Mouse (Mus musculus): ENCODE measurements around the gene Mrpl52.

- TF ChIP-seq POLR2A (IDR thresholded peaks at IDR 0.05; ENCODE audit: borderline replicate concordance, insufficient read depth, low read length) (no peak), CTCF (IDR thresholded peaks at IDR 0.05; ENCODE audit: borderline replicate concordance, insufficient read depth, low read depth, low read length) (no peak)
Measured at GRCm38 (mm10) chr14:54431334-54432077, 4.8 kb downstream of the Mrpl52 start, which contains the start of gene Mmp14.
